Mouse (Mus musculus) B cell, adult 62 days (primary cell): ENCODE measurements around the gene Sptssa. TPM values are rescaled to one million over a fixed set of nuclear protein-coding genes. Genes with fewer than 3 reads are reported as not detected.

Experiments used
- total RNA-seq: library from RNA; stranded (reverse); gene quantifications from 4 replicates; pipeline ENCODE4 v1.2.4, GENCODE M21; 2023

Sptssa gene
- total RNA-seq = 29.3 to 34.1 TPM (median 30.1 TPM) in 4 replicates

DNA sequence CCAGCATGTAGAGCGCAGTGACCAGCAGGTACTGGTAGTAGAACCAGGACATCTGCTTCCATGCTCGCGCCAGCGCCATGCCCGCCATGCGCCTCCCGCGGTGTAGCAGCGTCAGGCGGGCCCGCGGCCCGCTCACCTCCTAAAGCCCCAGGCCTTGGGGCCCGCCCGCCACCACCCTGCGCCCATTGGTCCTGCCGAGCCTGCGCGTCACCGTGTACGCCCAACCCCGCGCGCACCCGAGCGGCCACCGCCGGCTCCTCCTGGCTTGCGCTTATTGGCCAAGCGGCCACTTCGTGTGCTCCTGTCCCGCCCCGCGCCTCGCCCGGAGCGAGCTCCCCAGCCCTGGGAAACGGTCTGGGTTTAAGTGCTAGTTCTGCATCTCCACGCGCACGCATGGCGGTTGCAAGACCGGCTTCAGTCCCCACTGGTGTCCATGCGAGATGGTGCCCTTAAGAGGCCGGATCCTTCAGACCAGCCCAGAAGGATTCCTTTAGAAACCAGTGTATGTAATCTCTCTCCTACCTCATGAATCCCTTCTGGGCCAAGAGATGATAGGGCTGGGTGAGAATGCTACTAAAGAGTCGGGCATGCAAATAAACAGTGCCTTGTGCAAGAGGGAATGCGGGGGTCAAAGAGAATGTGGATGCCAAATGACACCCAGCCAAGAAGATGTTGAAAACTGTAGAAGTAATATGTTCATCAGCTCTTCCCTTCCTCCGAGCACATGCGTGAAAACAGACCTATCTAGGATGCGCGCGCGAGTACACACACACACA is at the start of gene Sptssa:
Gene Sptssa (minus strand): TSS at position 178 of the 776 bp plus-strand sequence.

DNA sequence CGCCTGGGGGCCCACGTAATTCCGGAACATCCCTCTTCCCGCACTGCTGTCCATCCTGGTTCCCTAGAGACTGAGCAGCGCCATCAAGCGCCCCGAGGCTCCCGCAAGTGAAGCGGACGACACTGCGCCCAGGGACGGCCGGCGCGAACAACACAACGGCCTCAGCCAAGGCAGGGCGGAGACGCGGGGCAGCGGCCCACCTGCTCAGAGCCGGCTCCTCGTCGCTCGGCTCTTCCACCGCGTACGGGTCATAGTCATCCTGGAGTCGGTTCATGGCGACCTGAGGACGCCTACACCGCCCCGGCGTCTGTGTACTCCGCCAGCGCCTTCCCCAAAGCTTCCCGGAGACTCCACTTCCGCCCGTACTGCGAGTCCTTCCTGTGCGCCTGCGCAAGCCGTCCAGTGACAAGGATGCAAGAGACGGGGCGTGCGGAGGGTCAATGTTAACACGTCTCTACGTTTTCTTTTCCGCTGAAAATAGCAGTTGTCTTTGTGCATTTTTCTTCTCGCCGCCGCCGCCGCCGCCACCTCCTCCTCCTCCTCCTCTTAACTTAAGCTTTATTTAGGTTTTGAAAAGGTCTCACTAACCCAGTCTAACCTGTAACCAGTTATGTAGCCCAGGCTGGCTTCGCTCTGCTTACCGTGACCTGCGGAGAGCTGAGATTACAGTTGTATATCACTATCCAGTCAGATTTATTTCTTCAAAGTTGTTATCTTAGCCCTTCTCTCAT is 39.3 kb upstream of the Sptssa start, which contains the start of gene Eapp:
Gene Eapp (minus strand): TSS at position 387 of the 731 bp plus-strand sequence.

Other genes with a start within 250 kb of the Sptssa start
- gene Eapp, start 39.3 kb upstream of the Sptssa start, total RNA-seq = 38.9 to 42.4 TPM (median 41.4 TPM) in 4 replicates
- gene Snx6, start 139.1 kb upstream of the Sptssa start, total RNA-seq = 53.0 to 64.7 TPM (median 61.8 TPM) in 4 replicates
- 39.2 to 60.1 TPM (median 46.1 TPM) in 4 replicates for gene Cfl2, start 206.3 kb upstream of the Sptssa start, total RNA-seq